Mouse (Mus musculus) thymus, adult 2 months (tissue): ENCODE data around the gene Pdhx.

Experiments used
- CTCF ChIP-seq: fragments of 200-500 bp; IDR thresholded peaks from 2 replicates; pipeline ENCODE4 v1.5.1; 2012; ENCODE audit warnings: mild to moderate bottlenecking, control low read depth, low read length, moderate library complexity, borderline replicate concordance; ENCODE audit not compliant: control insufficient read depth, poor library complexity, insufficient read depth; ENCODE audit errors: extremely low read depth
- POLR2A ChIP-seq: fragments of 200-500 bp; IDR thresholded peaks from 2 replicates; pipeline ENCODE4 v1.6.1; 2012; ENCODE audit warnings: mild to moderate bottlenecking, low read length, control low read depth, moderate library complexity; ENCODE audit not compliant: control insufficient read depth, poor library complexity, insufficient read depth; ENCODE audit errors: extremely low read depth

GRCm38 (mm10) chr2:103018817-103019494 lies 54.4 kb downstream of the Pdhx start:
- TF ChIP-seq POLR2A, result no peak
- TF ChIP-seq CTCF, result no peak
